Mouse (Mus musculus) embryonic facial prominence, embryonic 13.5 days (tissue): ENCODE results near the gene Rpl3. TPM values are rescaled to one million over a fixed set of nuclear protein-coding genes. Genes with fewer than 3 reads are reported as not detected.

ENCODE experiments used
- ATAC-seq: fragments of 200-750 bp; cut with Nextera tagmentation; 2 replicates; pipeline ENCODE4 v1.8.0; 2017; ENCODE audit warnings: low read depth; ENCODE audit not compliant: insufficient number of reproducible peaks, insufficient read depth, low FRiP score, low TSS enrichment
- H3K27ac ChIP-seq: fragments of 300-500 bp; sonication (generic); 2 replicates; pipeline ENCODE4 v1.5.1; 2015; ENCODE audit warnings: moderate library complexity, mild to moderate bottlenecking, inconsistent platforms
- H3K27me3 ChIP-seq: fragments of 300-500 bp; sonication (generic); 2 replicates; pipeline ENCODE4 v1.6.1; 2015; ENCODE audit warnings: mild to moderate bottlenecking, inconsistent platforms
- H3K36me3 ChIP-seq: fragments of 300-500 bp; sonication (generic); 2 replicates; pipeline ENCODE4 v1.6.1; 2015; ENCODE audit warnings: mild to moderate bottlenecking, inconsistent platforms
- H3K4me1 ChIP-seq: fragments of 300-500 bp; sonication (generic); 2 replicates; pipeline ENCODE4 v1.6.1; 2015; ENCODE audit warnings: inconsistent platforms
- H3K4me2 ChIP-seq: fragments of 300-500 bp; sonication (generic); 2 replicates; pipeline ENCODE4 v1.6.1; 2015; ENCODE audit warnings: moderate library complexity, mild to moderate bottlenecking, inconsistent platforms
- H3K4me3 ChIP-seq: fragments of 300-500 bp; sonication (generic); 2 replicates; pipeline ENCODE4 v1.5.1; 2015; ENCODE audit warnings: mild to moderate bottlenecking, inconsistent platforms
- H3K9ac ChIP-seq: fragments of 300-500 bp; sonication (generic); 2 replicates; pipeline ENCODE4 v1.6.1; 2015; ENCODE audit warnings: mild to moderate bottlenecking, inconsistent platforms
- H3K9me3 ChIP-seq: fragments of 300-500 bp; sonication (generic); 2 replicates; pipeline ENCODE4 v1.6.1; 2016; ENCODE audit warnings: inconsistent platforms
- WGBS: fragments of 180-500 bp; shearing (Covaris S2); methylation state at CpG from one replicate; pipeline ENCODE4 v1.1.7; 2015; ENCODE audit warnings: mixed read lengths; 5-methylcytosine and 5-hydroxymethylcytosine counted together
- polyA plus RNA-seq: library from polyadenylated mRNA; unstranded; fragments of >200 nt; fragmentation: Nextera tagmentation; extraction: Ambion mirVana; gene quantifications from 2 replicates; pipeline ENCODE4 v1.2.1, GENCODE M21; 2015

Rpl3 gene
- polyA plus RNA-seq, 1 experiment from 2014 or later = 1,210 TPM

DNA sequence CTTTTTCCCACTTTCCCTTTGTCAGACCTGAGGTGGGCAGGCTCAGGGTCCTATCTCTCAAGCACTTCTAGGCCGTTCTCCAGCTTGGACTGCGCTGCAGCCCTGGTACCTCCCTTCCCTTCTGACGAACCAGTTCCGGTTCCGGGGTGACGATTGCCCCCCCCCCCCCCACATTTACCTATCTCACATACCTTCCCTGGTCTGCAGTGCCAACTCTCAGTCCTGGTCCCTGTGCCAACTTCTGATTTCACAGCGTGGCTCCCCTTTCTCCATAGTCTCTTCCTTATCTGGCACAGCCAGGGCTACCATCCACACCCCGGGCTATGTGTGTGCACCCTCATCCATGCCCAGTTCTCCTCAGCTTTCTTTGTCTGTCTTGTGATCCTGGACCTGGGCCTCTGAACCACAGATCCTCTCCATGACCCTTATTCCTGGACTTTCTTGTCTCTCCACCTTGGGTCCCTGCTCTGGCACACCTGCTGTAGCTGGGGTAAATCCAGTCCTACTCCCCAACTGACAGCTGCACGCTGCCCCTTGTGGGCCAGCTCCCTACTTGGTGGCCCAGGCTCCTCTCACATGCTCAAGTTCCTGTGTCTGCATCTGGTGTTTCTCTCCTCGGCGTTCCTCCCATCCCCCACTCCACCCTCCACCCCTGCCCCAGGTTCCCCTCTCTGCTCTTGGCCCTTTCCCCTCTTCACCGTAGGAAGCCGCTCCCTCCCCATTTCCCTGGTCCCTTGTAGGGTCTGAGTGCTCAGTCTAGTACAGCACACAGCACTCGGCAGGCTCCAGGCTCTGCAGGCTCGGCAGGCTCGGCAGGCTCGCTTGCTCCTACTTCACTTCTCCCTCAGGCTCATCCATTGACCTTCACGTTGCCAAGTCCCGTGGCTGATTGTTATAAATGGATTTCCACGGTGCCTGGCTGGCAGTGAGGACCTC lies 5.5 kb upstream of the Rpl3 start:
- Histone ChIP-seq H3K4me2 (peak overlapping the region; percentile 40), H3K4me3 (no peak overlapping the region), H3K27ac (no peak overlapping the region), H3K9ac (peak overlapping the region; percentile 44; the same call in 1 of the 2 replicates), H3K4me1 (peaks cover 33% of the 10 kb centered on the region), H3K27me3 (peaks cover 47% of the 10 kb centered on the region), H3K36me3 (no peaks in the 10 kb centered on the region), H3K9me3 (no peaks in the 10 kb centered on the region)
- ATAC-seq = peak; percentile 60; the same call in 1 of the 2 replicates
- 22% methylated on average over 19 of the region's 20 CpGs for WGBS

DNA sequence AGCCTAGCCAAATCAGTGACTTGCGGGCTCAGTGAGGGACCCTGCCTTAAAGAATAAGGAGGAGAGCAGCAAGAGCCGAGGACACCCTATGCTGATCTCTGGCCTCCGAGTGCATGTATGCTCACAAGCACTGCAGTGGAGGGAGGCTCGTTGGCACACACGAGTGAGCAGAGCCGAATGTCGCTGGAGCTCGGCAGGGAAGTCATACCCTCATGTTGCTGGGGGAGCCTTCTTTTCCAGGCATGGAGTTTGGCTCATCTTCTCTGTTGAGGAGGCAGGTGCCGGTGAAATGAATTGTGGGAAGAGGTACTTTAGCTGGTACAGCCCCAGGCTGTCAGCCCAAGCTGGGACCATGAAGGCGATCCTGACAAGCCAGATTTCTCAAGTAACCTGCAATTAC lies 4.7 kb upstream of the Rpl3 start:
- H3K27ac ChIP-seq = no peak overlapping the region
- H3K4me3 ChIP-seq = no peak overlapping the region
- H3K36me3 ChIP-seq = no peaks in the 10 kb centered on the region
- no peak for ATAC-seq
- peaks cover 36% of the 10 kb centered on the region for H3K4me1 ChIP-seq
- H3K27me3 ChIP-seq = peaks cover 55% of the 10 kb centered on the region
- 56% methylated on average over 10 of the region's 10 CpGs for WGBS
- H3K9me3 ChIP-seq = no peaks in the 10 kb centered on the region
- no peak overlapping the region for H3K9ac ChIP-seq
- no peak overlapping the region for H3K4me2 ChIP-seq

DNA sequence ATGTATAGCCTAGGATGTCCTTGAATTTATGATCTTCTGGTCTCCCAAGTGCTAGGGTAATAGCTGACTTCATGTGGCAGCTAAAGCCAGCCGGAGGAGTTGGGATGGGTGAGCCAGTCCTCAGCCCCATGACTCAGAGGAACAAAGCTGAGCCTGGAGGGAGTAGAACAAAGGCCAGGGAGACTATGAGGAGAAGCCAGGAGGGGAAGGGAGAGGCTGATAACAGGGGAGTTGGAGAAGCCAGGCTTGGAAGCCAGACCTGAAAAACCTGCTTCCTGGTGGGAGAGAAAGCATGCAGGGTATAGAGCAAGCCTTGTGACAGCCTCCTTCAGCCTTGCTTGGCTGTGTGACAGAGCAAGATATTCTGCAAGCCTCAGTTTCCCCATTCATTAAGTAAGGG lies 3.9 kb upstream of the Rpl3 start:
- H3K4me1 ChIP-seq = peaks cover 39% of the 10 kb centered on the region
- 71% methylated on average over 1 of the region's 1 CpGs for WGBS
- no peak for ATAC-seq
- no peaks in the 10 kb centered on the region for H3K36me3 ChIP-seq
- H3K27me3 ChIP-seq = peaks cover 63% of the 10 kb centered on the region
- no peaks in the 10 kb centered on the region for H3K9me3 ChIP-seq
- no peak overlapping the region for H3K27ac ChIP-seq
- no peak overlapping the region for H3K9ac ChIP-seq
- no peak overlapping the region for H3K4me2 ChIP-seq
- no peak overlapping the region for H3K4me3 ChIP-seq

DNA sequence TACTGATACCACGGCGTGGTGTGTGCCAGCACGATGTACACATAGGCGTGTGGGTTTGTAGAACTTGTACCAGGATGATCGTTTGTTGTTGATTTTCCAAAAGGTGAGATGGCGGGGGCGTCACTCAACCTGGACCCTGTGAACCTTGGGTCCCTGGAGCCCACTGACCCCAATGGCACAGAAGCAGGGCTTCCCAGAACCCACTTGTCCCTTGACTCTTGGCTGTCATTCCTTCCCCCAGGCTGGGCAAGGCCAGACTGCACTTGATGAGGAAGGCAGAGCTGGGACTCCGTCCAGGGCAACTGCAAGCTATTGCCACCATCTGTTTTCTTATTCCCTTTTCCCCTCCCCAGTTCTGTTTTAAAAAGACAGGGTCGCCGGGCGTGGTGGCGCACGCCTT lies 2.5 kb upstream of the Rpl3 start:
- Histone ChIP-seq H3K27ac (no peak overlapping the region), H3K9me3 (no peaks in the 10 kb centered on the region), H3K4me3 (no peak overlapping the region), H3K4me1 (peaks cover 40% of the 10 kb centered on the region), H3K36me3 (no peaks in the 10 kb centered on the region), H3K9ac (no peak overlapping the region), H3K4me2 (no peak overlapping the region), H3K27me3 (peaks cover 77% of the 10 kb centered on the region)
- no peak for ATAC-seq
- WGBS = 91% methylated on average over 13 of the region's 13 CpGs

DNA sequence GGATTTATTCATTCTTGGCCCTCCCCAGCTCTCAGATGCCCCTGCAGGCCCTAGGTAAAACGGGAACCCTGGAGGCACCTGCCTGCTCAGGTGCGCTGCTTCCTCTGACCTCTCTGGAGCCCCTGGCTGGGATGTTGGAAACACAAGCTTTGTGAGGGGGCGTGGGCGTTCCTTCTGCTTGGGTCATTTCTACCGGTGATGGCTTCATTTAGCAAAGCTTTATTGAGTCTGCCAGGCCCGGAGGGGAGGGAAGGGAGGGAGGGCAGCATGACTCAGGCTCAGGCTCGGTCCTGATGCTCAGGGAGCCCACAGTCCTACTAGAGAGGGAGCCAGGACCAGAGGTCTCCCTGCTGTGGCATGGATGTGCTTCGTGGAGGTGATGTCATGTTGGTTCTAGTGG lies 931 bp upstream of the Rpl3 start:
- Histone ChIP-seq H3K27ac (no peak overlapping the region), H3K27me3 (peaks cover 66% of the 10 kb centered on the region), H3K9ac (no peak overlapping the region), H3K4me3 (0 out of 2 replicates have a peak overlapping the region, but pooled peaks have one; percentile 5), H3K4me2 (peak overlapping the region; percentile 97; the same call in 1 of the 2 replicates), H3K36me3 (no peaks in the 10 kb centered on the region), H3K9me3 (no peaks in the 10 kb centered on the region), H3K4me1 (peaks cover 26% of the 10 kb centered on the region)
- WGBS = 11% methylated on average over 8 of the region's 8 CpGs
- no peak for ATAC-seq

DNA sequence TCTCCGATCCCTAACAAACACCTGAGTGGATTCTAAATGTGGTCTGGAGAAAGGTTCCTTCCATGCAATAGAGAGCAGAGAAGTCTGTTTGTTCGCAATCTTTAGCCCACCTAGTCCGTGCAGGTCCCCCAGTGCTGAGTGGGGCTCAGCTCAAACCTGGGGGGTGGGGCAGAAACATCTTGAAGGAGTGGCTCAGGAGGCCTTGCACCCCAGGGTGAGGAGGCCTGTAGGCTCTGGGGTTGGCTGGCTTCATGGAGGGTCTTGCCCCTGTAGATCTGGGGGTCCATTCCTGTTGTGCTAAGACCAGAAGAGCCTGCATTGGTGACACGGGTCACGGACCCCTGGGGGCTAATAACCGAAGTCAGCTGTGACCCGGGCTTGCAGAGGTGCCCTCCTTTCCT lies 373 bp upstream of the Rpl3 start:
- 0 out of 2 replicates have a peak overlapping the region, but pooled peaks have one; percentile 69 for H3K9ac ChIP-seq
- peaks cover 21% of the 10 kb centered on the region for H3K4me1 ChIP-seq
- no peaks in the 10 kb centered on the region for H3K9me3 ChIP-seq
- no peak overlapping the region for H3K27ac ChIP-seq
- peak overlapping the region; percentile 63 for H3K4me3 ChIP-seq
- H3K4me2 ChIP-seq = peak overlapping the region; percentile 97
- no peak for ATAC-seq
- H3K36me3 ChIP-seq = no peaks in the 10 kb centered on the region
- 18% methylated on average over 7 of the region's 7 CpGs for WGBS
- H3K27me3 ChIP-seq = peaks cover 66% of the 10 kb centered on the region

DNA sequence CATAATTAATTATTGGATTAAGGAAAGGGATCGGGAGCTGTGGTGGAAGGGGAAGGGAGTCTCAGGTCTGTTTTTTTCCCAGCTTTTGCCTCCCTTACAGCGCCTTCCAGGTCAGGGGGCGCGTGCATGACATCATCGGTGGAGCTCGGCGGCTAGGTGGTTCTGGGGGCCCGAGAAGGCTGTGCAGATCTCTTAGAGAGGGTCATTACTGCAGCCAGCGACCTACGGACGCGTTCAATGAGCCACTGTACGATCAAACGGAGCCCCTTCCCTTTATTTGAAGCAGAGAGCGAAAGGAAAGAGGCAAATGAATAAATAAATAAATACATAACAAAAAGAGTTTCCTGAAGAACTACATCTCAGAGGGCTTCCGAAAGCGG lies 937 bp downstream of the Rpl3 start:
- H3K4me3 ChIP-seq = peak overlapping the region; percentile 63
- no peaks in the 10 kb centered on the region for H3K9me3 ChIP-seq
- H3K4me2 ChIP-seq = peak overlapping the region; percentile 97
- H3K27ac ChIP-seq = no peak overlapping the region
- 3% methylated on average over 17 of the region's 17 CpGs for WGBS
- H3K36me3 ChIP-seq = no peaks in the 10 kb centered on the region
- H3K27me3 ChIP-seq = peaks cover 57% of the 10 kb centered on the region
- H3K9ac ChIP-seq = peak overlapping the region; percentile 69
- peaks cover 16% of the 10 kb centered on the region for H3K4me1 ChIP-seq
- ATAC-seq = no peak

DNA sequence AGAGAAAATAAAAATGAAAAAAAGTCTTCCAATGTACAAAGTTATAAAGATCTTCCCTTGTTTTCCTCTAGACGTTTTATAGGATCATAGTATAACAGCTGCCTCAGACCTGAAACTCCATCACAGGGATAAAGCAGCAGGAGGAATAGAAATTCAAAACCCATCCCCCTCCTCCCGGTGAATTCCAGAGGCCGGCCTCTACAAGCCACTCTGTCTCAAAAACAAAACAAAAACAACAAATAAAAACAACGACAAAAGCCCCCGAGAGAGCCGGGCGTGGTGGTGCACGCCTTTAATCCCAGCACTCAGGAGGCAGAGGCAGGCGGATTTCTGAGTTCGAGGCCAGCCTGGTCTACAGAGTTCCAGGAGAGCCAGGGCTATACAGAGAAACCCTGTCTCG lies 1.5 kb downstream of the Rpl3 start:
- Histone ChIP-seq H3K9me3 (no peaks in the 10 kb centered on the region), H3K27ac (no peak overlapping the region), H3K27me3 (peaks cover 53% of the 10 kb centered on the region), H3K36me3 (no peaks in the 10 kb centered on the region), H3K4me1 (peaks cover 16% of the 10 kb centered on the region), H3K9ac (no peak overlapping the region), H3K4me3 (no peak overlapping the region), H3K4me2 (no peak overlapping the region)
- ATAC-seq = no peak
- WGBS = 71% methylated on average over 11 of the region's 11 CpGs

DNA sequence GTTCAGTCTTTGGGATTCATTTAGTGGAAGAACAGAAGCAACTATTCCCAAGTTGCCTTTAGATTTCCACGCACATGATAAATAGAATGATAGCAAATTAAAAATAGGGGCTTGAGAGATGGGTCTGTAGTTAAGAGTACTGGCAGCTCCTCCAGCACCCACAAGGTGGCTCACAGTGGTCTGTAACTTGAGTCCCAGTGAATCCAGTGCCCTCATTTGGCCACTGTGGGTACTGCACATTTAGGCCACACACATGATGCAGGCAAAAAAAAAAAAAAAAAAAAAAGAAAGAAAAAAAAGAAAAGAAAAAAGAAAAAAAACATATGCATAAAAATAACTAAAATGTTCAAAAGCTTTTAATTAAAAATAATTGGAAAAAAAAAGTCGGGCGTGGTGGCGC lies 3.0 kb downstream of the Rpl3 start:
- H3K9me3 ChIP-seq = no peaks in the 10 kb centered on the region
- peaks cover 16% of the 10 kb centered on the region for H3K4me1 ChIP-seq
- WGBS = 30% methylated on average over 4 of the region's 4 CpGs
- H3K4me3 ChIP-seq = no peak overlapping the region
- no peak overlapping the region for H3K4me2 ChIP-seq
- H3K36me3 ChIP-seq = no peaks in the 10 kb centered on the region
- ATAC-seq = no peak
- H3K27me3 ChIP-seq = peaks cover 46% of the 10 kb centered on the region
- H3K27ac ChIP-seq = no peak overlapping the region
- no peak overlapping the region for H3K9ac ChIP-seq

DNA sequence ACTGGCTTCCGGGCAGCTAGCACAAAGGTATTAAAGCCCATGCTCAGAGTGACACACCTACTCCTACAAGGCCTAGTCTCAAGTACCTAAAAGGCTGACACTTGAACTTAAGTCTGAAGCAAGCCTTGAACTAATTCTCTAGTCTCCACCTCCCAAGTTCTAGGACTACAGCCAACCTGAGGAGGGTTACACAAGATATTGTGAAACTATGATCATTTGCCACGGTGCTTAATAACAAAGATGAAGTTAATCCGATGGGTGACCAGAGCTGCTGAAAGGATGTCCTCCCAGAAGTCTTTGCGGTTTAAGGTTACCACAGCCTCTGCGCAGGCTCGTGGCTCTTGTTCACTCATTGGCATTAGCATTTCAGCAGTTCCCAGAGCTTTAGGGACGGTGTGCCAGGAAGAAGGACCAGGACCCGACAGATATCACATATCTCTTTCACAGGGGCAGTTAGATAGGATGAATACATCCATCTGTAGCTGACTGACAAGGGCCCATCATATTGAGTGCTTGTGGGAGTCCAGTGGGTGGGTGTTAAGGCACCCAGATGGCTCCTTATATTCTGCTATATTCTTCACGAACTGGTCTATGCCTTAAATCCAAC lies 4.2 kb downstream of the Rpl3 start:
- no peak for ATAC-seq
- no peak overlapping the region for H3K27ac ChIP-seq
- peaks cover 16% of the 10 kb centered on the region for H3K4me1 ChIP-seq
- 80% methylated on average over 9 of the region's 9 CpGs for WGBS
- no peak overlapping the region for H3K4me2 ChIP-seq
- no peaks in the 10 kb centered on the region for H3K9me3 ChIP-seq
- H3K36me3 ChIP-seq = no peaks in the 10 kb centered on the region
- no peak overlapping the region for H3K9ac ChIP-seq
- H3K4me3 ChIP-seq = no peak overlapping the region
- peaks cover 35% of the 10 kb centered on the region for H3K27me3 ChIP-seq

DNA sequence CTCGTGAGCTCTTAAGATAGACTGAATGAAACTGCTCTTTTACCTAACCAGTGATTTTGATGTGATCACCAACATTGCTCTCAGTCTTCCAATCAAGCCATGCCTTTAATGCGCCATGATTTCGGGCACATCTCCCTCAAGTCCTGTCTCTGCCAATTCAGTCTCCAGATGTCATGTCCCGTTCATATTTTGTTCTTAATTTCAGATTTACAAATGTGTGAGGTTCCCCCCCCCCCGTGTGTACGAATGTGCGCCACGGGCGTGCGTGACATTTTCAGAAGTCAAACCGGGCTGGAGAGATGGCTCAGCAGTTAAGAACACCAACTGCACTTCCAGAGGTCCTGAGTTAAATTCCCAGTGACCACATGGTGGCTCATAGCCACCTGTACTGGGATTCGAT lies 7.9 kb downstream of the Rpl3 start:
- Histone ChIP-seq H3K9me3 (no peaks in the 10 kb centered on the region), H3K27me3 (no peaks in the 10 kb centered on the region), H3K36me3 (peaks cover 34% of the 10 kb centered on the region), H3K4me3 (peak overlapping the region; percentile 89), H3K4me2 (peak overlapping the region; percentile 86), H3K4me1 (peaks cover 26% of the 10 kb centered on the region), H3K27ac (peak overlapping the region; percentile 95), H3K9ac (peak overlapping the region; percentile 99)
- WGBS = 2% methylated on average over 12 of the region's 12 CpGs
- ATAC-seq = no peak

DNA sequence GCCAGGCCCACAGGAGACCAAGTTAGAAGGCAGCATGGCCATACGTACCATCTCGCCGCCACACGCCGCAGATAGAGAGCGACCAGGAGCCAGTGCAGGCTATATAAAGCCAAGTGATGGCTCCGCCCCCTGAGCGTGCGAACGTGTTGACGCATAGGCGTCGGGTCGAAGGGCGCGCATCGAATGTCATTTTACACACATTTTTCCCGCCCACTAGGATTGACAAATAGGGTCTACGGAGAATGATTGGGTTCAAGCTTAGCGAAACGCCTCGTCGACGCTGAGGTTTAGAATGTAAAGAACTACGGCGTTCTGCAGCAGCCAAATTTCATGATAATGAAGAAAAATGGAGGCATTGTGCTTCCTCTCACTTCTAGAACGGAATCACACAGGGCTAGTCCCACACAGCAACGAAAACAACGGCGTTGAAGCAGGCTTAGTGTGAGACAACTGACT lies 8.4 kb downstream of the Rpl3 start:
- Histone ChIP-seq H3K27me3 (no peaks in the 10 kb centered on the region), H3K36me3 (peaks cover 39% of the 10 kb centered on the region), H3K9me3 (no peaks in the 10 kb centered on the region), H3K4me2 (peak overlapping the region; percentile 86), H3K4me3 (peak overlapping the region; percentile 89), H3K9ac (peak overlapping the region; percentile 99), H3K27ac (peak overlapping the region; percentile 95), H3K4me1 (peaks cover 26% of the 10 kb centered on the region)
- ATAC-seq = peak; percentile 92
- under 1% methylated on average over 30 of the region's 30 CpGs for WGBS
